Mouse (Mus musculus) CD4-positive helper T cell, adult 2 months (primary cell): ENCODE measurements at regions not wholly inside any gene's neighbourhood (a gene's known extent, or its start where the extent isn't known, plus 50 kb on each side); places are given as distances from the start of the nearest gene placed in this dataset.
"Not testable (repeated sequence)": the region's sequence is repeated elsewhere in the genome, so short reads cannot be mapped to it uniquely, and the experiment has no call there.

Source experiments
- DNase-seq: peaks from one replicate; pipeline ENCODE4 v3.0.0-alpha.2; 2012; ENCODE audit warnings: low read depth, missing footprints, low spot score

DNA sequence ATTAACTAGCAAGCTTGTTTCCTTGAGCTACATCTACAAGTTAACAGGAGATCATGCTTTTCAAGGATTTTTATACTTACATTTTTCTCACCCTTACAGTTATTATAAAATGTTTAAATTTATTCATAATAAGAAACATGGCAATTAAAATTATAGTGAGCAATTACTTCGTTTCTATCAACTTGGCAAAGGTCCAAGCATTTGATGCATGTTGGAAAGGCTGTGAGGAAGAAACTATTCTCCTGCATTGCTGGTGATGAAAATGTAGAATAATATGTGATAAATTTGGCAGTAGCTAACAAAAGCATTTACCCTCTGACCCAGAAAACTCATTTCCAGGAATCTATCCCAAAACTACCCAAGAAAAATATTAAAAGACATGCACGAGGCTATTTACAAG, 114.8 kb upstream of the Vrk2 start:
- no peak for DNase-seq

DNA sequence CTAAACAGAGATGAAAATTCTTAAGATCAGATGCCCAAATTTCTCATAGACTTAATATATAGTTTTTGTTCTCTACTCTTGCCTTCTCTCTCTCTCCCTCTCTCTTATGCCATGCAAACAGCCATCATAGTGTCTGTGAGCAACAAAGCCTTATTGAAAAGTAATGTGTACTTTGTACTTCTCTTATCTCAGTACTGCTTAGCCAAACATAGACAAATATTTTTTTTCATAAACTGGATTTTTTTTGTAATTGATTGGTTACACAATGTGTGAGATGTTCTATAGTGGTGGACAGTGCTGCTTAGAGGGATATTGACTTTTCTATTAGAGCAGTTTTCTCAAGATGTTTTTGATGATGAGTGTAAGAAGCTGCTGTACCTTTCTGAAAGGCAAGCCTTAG, 90.1 kb upstream of the Vrk2 start:
- DNase-seq: no peak

DNA sequence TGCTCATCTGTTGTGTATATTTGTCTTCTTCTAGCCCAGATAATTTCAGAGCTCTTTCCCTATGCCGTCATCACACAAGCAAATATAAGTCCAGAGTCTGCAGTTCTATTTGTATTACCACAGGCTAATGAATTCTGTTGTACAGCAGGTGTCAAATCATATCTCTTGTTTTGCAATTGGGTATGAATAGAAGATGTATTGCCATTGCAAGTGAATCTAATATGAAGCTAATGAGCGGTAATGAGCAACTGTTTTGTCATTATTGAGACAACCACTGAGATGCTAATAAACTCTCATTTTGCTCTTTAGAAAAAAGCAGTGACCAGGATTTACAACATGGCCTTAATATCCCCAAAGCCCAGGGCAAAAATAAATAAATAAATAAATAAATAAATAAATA, 73.5 kb upstream of the Vrk2 start:
- DNase-seq: no peak

DNA sequence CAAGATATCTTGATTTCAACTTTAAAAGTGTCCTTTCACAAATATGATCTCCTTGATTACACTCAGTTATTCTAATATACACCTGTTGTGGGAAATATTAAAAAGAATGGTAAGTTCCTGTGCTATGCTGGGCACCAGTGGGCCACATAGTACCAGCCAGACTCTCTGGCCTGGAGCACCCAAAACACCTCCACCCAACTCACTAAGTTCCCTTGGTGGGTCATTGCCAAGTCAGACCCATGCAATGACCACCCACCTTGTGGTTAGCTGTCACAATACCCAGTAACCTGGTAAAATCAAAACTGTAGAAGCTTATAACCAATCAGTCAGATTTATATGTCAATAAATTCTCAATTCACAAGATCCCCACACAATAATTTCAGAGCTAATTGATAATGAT, 67.1 kb upstream of the Vrk2 start:
- DNase-seq: no peak

DNA sequence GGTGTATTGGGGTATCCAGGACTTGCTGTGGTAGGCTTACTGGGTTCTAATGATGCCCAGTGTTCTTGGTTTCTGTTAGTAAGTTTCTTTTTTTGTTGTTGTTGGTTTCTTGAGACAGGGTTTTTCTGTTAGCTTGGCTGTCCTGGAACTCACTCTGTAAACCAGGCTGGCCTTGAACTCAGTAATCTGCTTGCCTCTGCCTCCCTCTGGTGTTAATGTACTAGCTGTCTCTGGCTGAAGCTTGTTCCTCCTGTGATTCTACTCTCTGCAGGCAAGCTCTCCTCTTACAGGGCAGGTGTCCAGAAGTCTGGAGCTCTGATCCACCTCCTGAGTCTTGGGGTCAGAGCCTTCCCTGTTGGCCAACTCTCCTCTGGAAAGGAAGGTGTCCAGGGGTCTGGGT, 55.4 kb upstream of the Vrk2 start:
- not testable (repeated sequence) for DNase-seq
